Mouse (Mus musculus) bone marrow macrophage, adult 2 months (primary cell): Measurements from ENCODE around the gene Gria1.

Source experiments
- CTCF ChIP-seq: IDR thresholded peaks from 2 replicates; pipeline ENCODE4 v1.5.1; 2012; ENCODE audit warnings: low read depth, mild to moderate bottlenecking, low read length, moderate library complexity
- POLR2A ChIP-seq: IDR thresholded peaks from 2 replicates; pipeline ENCODE4 v1.6.1; 2012; ENCODE audit warnings: mild to moderate bottlenecking, low read depth, low read length, borderline replicate concordance

- TF ChIP-seq CTCF, result no peak
- no peak for TF ChIP-seq POLR2A
Observed at GRCm38 (mm10) chr11:57012287-57012921, 1.2 kb downstream of the Gria1 start.
